Mouse (Mus musculus) hematopoietic stem cell, adult 5-6 weeks (primary cell): ENCODE measurements at regions not wholly inside any gene's neighbourhood (a gene's known extent, or its start where the extent isn't known, plus 50 kb on each side); places are given as distances from the start of the nearest gene placed in this dataset.

Experiments
- ATAC-seq, 2 experiments: fragments of 125-278 bp in 1 of 2; replicated peaks in 1 of 2; 2 replicates each; pipeline ENCODE4 v1.8.0; 2016 to 2017; ENCODE audit warnings: inconsistent platforms in 2 of 2, mild to moderate bottlenecking in 2 of 2, moderate number of reproducible peaks in 2 of 2, low read depth in 1 of 2, moderate TSS enrichment in 1 of 2; ENCODE audit not compliant: low FRiP score in 2 of 2, poor library complexity in 2 of 2, severe bottlenecking in 2 of 2, insufficient read depth in 1 of 2, low TSS enrichment in 1 of 2

GRCm38 (mm10) chr2:12023402-12024111 is 245.9 kb downstream of the Ankrd16 start:
- ATAC-seq = peak; percentile 17 to 34; a peak in 1 of 4 replicates

- no peak for ATAC-seq
These were observed 248.5 kb downstream of the Ankrd16 start for GRCm38 (mm10) chr2:12026220-12026619.

DNA sequence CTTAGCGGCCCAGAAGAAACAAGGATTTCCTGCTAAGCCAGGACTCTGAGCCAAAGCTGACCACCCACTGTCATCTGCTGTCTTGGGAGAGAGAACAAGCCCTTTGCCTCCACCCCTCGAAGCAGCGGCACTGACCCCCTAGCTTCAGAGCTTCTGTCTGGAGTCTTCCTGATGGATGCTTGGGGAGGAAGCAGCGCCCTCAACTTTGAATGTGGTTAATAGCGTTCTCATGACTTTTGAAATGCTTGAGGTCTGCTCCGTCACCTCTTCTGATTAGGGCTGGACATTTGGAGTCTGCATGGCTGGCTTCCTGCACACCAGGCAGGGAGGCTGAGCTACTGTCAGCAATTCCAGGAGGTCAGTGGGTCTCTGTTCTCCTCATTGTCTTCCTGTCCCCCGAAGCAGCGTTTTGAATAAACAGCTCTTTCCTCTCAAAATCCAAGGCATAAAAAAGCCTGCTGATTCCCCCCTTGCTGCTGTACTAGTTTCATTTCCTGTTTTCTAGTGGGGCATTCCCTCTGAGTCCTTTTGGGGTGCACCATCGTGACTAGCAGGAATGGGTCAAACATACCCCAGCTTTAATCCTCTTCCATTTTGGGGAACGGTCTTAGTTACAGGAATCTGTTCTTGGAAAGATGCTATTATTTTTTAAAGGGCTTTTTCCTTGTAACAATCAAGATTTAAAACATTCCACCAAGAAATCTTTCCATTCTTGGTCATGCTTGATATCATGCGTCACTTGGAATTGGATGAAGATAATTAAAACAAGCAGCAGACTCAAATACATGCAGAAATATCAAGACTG is 256.0 kb downstream of the Ankrd16 start:
- peak; percentile 71 to 78 for ATAC-seq

- no peak for ATAC-seq
These were observed 256.6 kb downstream of the Ankrd16 start for GRCm38 (mm10) chr2:12034323-12034585.

DNA sequence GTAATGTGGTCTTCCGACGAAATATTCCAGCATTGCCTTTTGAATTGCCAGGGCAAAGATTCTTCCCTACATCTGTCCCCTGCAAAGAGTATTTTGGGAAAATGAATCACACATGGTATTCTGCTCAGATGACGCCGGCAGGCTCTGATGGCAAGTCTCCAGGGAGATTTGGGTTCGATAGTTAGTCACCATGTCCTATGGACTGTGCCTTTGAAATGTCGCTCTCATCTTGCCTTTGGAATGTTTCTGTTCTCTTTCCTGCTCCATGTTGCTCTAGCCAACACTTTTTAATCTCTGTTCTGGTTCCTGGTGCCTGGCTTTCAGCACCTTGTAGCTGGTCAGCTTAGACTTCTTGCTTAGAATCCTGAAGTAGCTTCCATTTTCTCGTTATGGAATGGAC is 252.3 kb downstream of the Itga8 start:
- no peak for ATAC-seq

DNA sequence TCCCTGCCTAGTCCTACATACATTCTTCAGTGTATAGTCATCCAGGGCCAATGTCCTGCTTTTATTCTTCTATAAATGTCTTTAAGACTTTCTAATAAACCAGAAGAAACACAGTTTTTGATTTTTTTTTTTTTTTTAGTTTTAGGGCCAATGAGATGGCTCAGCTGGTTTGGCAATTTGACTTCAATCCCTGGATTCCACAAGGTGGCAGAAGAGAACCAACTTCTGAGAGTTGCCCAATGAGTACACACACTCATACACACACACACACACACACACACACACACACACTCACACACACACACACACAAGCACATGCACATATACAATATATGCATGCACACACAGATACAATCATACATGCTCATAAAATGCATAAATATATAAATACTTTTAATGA is 251.8 kb downstream of the Itga8 start:
- no peak for ATAC-seq

DNA sequence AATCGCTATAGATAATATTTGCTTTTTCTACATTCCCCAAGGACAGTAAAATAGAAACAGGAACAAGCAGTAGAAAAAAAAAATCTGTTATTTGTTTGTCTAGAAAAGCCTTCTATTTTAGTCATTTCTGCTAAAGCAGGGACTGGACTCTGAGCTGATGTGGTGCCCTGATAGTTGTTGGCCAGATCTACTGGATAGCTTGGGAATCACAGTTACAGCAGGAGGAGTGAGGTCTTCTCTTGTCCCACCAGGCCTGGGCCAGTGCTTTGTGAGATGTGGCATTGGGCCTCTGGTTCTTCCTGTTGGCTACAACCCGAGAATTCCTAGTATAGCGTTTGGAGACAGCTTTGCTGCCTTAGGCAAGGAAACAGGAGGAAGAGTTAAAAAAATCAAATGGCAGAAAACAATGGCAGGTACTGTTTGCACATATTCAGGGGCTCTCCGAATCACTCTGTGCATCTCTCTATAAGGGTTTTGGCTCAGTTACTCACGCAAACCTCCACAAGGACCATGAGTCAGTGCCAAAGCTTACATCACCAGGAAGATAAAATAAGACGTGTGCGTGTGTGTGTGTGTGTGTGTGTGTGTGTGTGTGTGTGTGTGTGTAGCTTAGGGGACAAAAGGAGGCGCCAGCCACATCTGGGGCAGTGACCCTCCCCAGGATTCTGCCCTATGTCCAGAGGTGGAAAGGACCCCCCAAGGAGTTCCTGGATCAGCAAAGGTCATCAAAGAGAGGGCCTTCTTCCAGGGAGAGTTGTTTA is 248.1 kb downstream of the Itga8 start:
- ATAC-seq = no peak

GRCm38 (mm10) chr2:12054165-12054500 is 247.6 kb downstream of the Itga8 start:
- ATAC-seq = no peak
